Mouse (Mus musculus) CH12.LX (cell line): ENCODE results near the gene Zmym2. TPM values are rescaled to one million over a fixed set of nuclear protein-coding genes. Genes with fewer than 3 reads are reported as not detected.

Experiments used
- DNase-seq: peaks from one replicate; pipeline ENCODE4 v3.0.0-alpha.2; 2013; ENCODE audit errors: extremely low read depth
- H3K27ac ChIP-seq: 2 replicates; pipeline ENCODE4 v1.5.1; 2012; ENCODE audit warnings: low read depth, mild to moderate bottlenecking, control low read depth, moderate library complexity; ENCODE audit not compliant: insufficient read depth
- H3K27me3 ChIP-seq: replicated peaks from 2 replicates; pipeline ENCODE3; 2012; ENCODE audit warnings: inconsistent platforms
- H3K36me3 ChIP-seq, 2 experiments: replicated peaks in 1 of 2; 2 replicates each; pipeline versions ENCODE3 to v1.6.1; 2012; ENCODE audit warnings: inconsistent platforms in 1 of 2, low read length in 1 of 2, mild to moderate bottlenecking in 1 of 2, mixed read lengths in 1 of 2, moderate library complexity in 1 of 2; ENCODE audit not compliant: control insufficient read depth in 1 of 2, insufficient read depth in 1 of 2
- H3K4me1 ChIP-seq, 2 experiments: 2 replicates each; pipeline ENCODE4 v1.6.1; 2012; ENCODE audit warnings: inconsistent platforms in 1 of 2, moderate library complexity in 1 of 2; ENCODE audit not compliant: insufficient read depth in 2 of 2, control insufficient read depth in 1 of 2
- H3K4me2 ChIP-seq: 2 replicates; pipeline ENCODE4 v1.6.1; 2012; ENCODE audit warnings: low read depth, mild to moderate bottlenecking, control low read depth; ENCODE audit not compliant: poor library complexity, insufficient read depth, severe bottlenecking
- H3K4me3 ChIP-seq, 3 experiments: fragments of 150-350 bp in 1 of 3; sonication (generic) in 1 of 3; replicated peaks in 1 of 3; 2 replicates each; pipeline versions ENCODE3 to v1.5.1; 2011 to 2012; ENCODE audit warnings: low read depth in 2 of 3, low read length in 2 of 3, mild to moderate bottlenecking in 2 of 3, moderate library complexity in 2 of 3, control low read depth in 1 of 3, improper control_type of control experiment in 1 of 3, inconsistent platforms in 1 of 3, mixed read lengths in 1 of 3; ENCODE audit not compliant: poor library complexity in 1 of 3
- H3K79me2 ChIP-seq: replicated peaks from 2 replicates; pipeline ENCODE4 v1.6.1; 2012; ENCODE audit warnings: mild to moderate bottlenecking, moderate library complexity; ENCODE audit not compliant: control insufficient read depth, poor library complexity, insufficient read depth, severe bottlenecking; ENCODE audit errors: extremely low read depth
- H3K9ac ChIP-seq: 2 replicates; pipeline ENCODE4 v1.6.1; 2012; ENCODE audit warnings: low read depth, mild to moderate bottlenecking, control low read depth, moderate library complexity; ENCODE audit not compliant: insufficient read depth
- H3K9me3 ChIP-seq: replicated peaks from 2 replicates; pipeline ENCODE3; 2012; ENCODE audit warnings: low read length, inconsistent platforms, mixed read lengths
- CHD2 ChIP-seq: IDR thresholded peaks from 2 replicates; pipeline ENCODE4 v1.6.1; 2011; ENCODE audit warnings: low read length, improper control_type of control experiment
- CTCF ChIP-seq, 2 experiments: IDR thresholded peaks in 1 of 2; conservative IDR thresholded peaks in 1 of 2; 2 replicates each; pipeline ENCODE4 v1.5.1; 2011 to 2012; ENCODE audit warnings: low read depth in 2 of 2, low read length in 2 of 2, improper control_type of control experiment in 1 of 2, inconsistent platforms in 1 of 2, mild to moderate bottlenecking in 1 of 2, moderate library complexity in 1 of 2
- E2F4 ChIP-seq: IDR thresholded peaks from 2 replicates; pipeline ENCODE4 v1.6.1; 2011; ENCODE audit warnings: low read depth, low read length, improper control_type of control experiment; ENCODE audit not compliant: insufficient replicate concordance
- ELF1 ChIP-seq: IDR thresholded peaks from 2 replicates; pipeline ENCODE4 v1.6.1; 2014; ENCODE audit warnings: low read depth, mild to moderate bottlenecking, inconsistent platforms, low read length, improper control_type of control experiment
- EP300 ChIP-seq: IDR thresholded peaks from 2 replicates; pipeline ENCODE4 v1.6.1; 2011; ENCODE audit warnings: low read length, improper control_type of control experiment
- GABPA ChIP-seq: IDR thresholded peaks from 2 replicates; pipeline ENCODE4 v1.6.1; 2012; ENCODE audit warnings: low read depth, low read length, improper control_type of control experiment, inconsistent platforms; ENCODE audit not compliant: insufficient replicate concordance
- HCFC1 ChIP-seq: IDR thresholded peaks from 2 replicates; pipeline ENCODE4 v1.6.1; 2012; ENCODE audit warnings: low read depth, mild to moderate bottlenecking, inconsistent platforms, low read length, improper control_type of control experiment
- IRF4 ChIP-seq: IDR thresholded peaks from 2 replicates; pipeline ENCODE4 v1.6.1; 2014; ENCODE audit warnings: low read depth, mild to moderate bottlenecking, inconsistent platforms, low read length, improper control_type of control experiment
- JUN ChIP-seq: IDR thresholded peaks from 2 replicates; pipeline ENCODE4 v1.6.1; 2011; ENCODE audit warnings: low read depth, mild to moderate bottlenecking, low read length, improper control_type of control experiment, moderate library complexity; ENCODE audit not compliant: insufficient read depth
- MAFK ChIP-seq: IDR thresholded peaks from 2 replicates; pipeline ENCODE4 v1.6.1; 2011; ENCODE audit warnings: low read length, improper control_type of control experiment; ENCODE audit not compliant: insufficient replicate concordance
- MAX ChIP-seq: IDR thresholded peaks from 2 replicates; pipeline ENCODE4 v1.6.1; 2011; ENCODE audit warnings: low read length, improper control_type of control experiment
- MAZ ChIP-seq: IDR thresholded peaks from 2 replicates; pipeline ENCODE4 v1.6.1; 2012; ENCODE audit warnings: low read depth, mild to moderate bottlenecking, inconsistent platforms, low read length, improper control_type of control experiment, moderate library complexity
- MEF2A ChIP-seq: IDR thresholded peaks from 2 replicates; pipeline ENCODE4 v1.6.1; 2014; ENCODE audit warnings: low read depth, mild to moderate bottlenecking, inconsistent platforms, low read length, improper control_type of control experiment, borderline replicate concordance
- MXI1 ChIP-seq: IDR thresholded peaks from 2 replicates; pipeline ENCODE4 v1.6.1; 2011; ENCODE audit warnings: mild to moderate bottlenecking, low read depth, low read length, improper control_type of control experiment
- MYC ChIP-seq: IDR thresholded peaks from 2 replicates; pipeline ENCODE4 v1.6.1; 2011; ENCODE audit warnings: low read depth, mild to moderate bottlenecking, improper control_type of control experiment, low read length
- POLR2A ChIP-seq: IDR thresholded peaks from 2 replicates; pipeline ENCODE4 v1.6.1; 2011; ENCODE audit warnings: low read depth, mild to moderate bottlenecking, improper control_type of control experiment, low read length
- POLR2AphosphoS2 ChIP-seq: IDR thresholded peaks from 2 replicates; pipeline ENCODE4 v1.6.1; 2011; ENCODE audit warnings: low read depth, low read length, improper control_type of control experiment
- RCOR1 ChIP-seq: conservative IDR thresholded peaks from 2 replicates; pipeline ENCODE4 v1.6.1; 2012; ENCODE audit warnings: low read depth, mild to moderate bottlenecking, inconsistent platforms, low read length, improper control_type of control experiment
- TBP ChIP-seq: conservative IDR thresholded peaks from 2 replicates; pipeline ENCODE4 v1.6.1; 2011; ENCODE audit warnings: low read depth, low read length, improper control_type of control experiment
- USF1 ChIP-seq: IDR thresholded peaks from 2 replicates; pipeline ENCODE4 v1.6.1; 2014; ENCODE audit warnings: low read depth, mild to moderate bottlenecking, inconsistent platforms, low read length, improper control_type of control experiment
- USF2 ChIP-seq: conservative IDR thresholded peaks from 2 replicates; pipeline ENCODE4 v1.6.1; 2011; ENCODE audit warnings: low read depth, low read length, improper control_type of control experiment
- ZC3H11A ChIP-seq: IDR thresholded peaks from 2 replicates; pipeline ENCODE4 v1.6.1; 2012; ENCODE audit warnings: low read depth, mild to moderate bottlenecking, inconsistent platforms, low read length, improper control_type of control experiment
- ZKSCAN1 ChIP-seq: IDR thresholded peaks from 2 replicates; pipeline ENCODE4 v1.6.1; 2012; ENCODE audit warnings: low read depth, inconsistent platforms, low read length, improper control_type of control experiment, borderline replicate concordance
- ZMIZ1 ChIP-seq: IDR thresholded peaks from 2 replicates; pipeline ENCODE4 v1.6.1; 2012; ENCODE audit warnings: low read depth, mild to moderate bottlenecking, inconsistent platforms, low read length, improper control_type of control experiment
- ZNF384 ChIP-seq: IDR thresholded peaks from 2 replicates; pipeline ENCODE4 v1.6.1; 2012; ENCODE audit warnings: low read depth, low read length, improper control_type of control experiment, inconsistent platforms
- dilution Hi-C: fragments of 300-500 bp; cut with MboI; formaldehyde crosslinking; loops from 2 replicates; pipeline ENCODE4 v1.14.3; 2020; ENCODE audit warnings: low sequenced_read_pairs; ENCODE audit not compliant: extremely low pct_unique_long_range_greater_than_20kb, extremely low pct_ligation_motif_present
- in situ Hi-C: fragments of 300-500 bp; cut with MboI; formaldehyde crosslinking; loops from 3 replicates; pipeline ENCODE4 v1.14.3; 2019; ENCODE audit warnings: low sequenced_read_pairs, low pct_ligation_motif_present, low pct_unique_long_range_greater_than_20kb, mixed read lengths
- polyA plus RNA-seq: library from polyadenylated mRNA; unstranded; fragments of >175 nt; gene quantifications from 2 replicates; pipeline ENCODE4 v1.2.1, GENCODE M21; 2012; ENCODE audit warnings: low read depth; ENCODE audit not compliant: insufficient read length
- total RNA-seq, 2 experiments: library from RNA; depleted of rRNA; stranded (reverse); fragments of 300-350 nt in 1 of 2; fragments of >200 nt in 1 of 2; gene quantifications; 2 replicates each; pipeline ENCODE4 v1.2.3; 2012 to 2014

Gene Zmym2
- total and polyA plus RNA-seq, 3 experiments: 15.1 to 40.5 (median 21.1) TPM

- no peak overlapping the region for H3K4me2 ChIP-seq
- H3K27me3 ChIP-seq: no peaks in the 10 kb centered on the region
- DNase-seq: no peak
- no peak overlapping the region for H3K27ac ChIP-seq
- H3K9me3 ChIP-seq: no peaks in the 10 kb centered on the region
- in situ Hi-C loops: loop anchor here (10.0 kb wide), 1 partner anchor 95 kb away; no protein-coding TSS in a partner anchor
- peaks cover 0 to 2% of the 10 kb centered on the region in 2 experiments for H3K36me3 ChIP-seq
- TF ChIP-seq ZMIZ1 (no peak), IRF4 (no peak), MXI1 (no peak), MYC (no peak), MAX (no peak), HCFC1 (no peak), MAFK (no peak), USF2 (no peak), TBP (no peak), USF1 (no peak), EP300 (no peak)
- dilution Hi-C loops: no loop called here
- peaks cover 0 to 2% of the 10 kb centered on the region in 2 experiments; a peak in 1 of 4 replicates for H3K4me1 ChIP-seq
- no peak overlapping the region for H3K4me3 ChIP-seq
- H3K79me2 ChIP-seq: no peaks in the 10 kb centered on the region
- no peak overlapping the region for H3K9ac ChIP-seq
Observed at GRCm38 (mm10) chr14:56969653-56970052, 83.2 kb downstream of the Zmym2 start.

GRCm38 (mm10) chr14:56970160-56970559 lies 83.7 kb downstream of the Zmym2 start:
- H3K4me3 ChIP-seq: no peak overlapping the region
- in situ Hi-C loops (loop anchor here (10.0 kb wide), 1 partner anchor 95 kb away; no protein-coding TSS in a partner anchor), dilution Hi-C loops (no loop called here)
- peaks cover 0 to 4% of the 10 kb centered on the region in 2 experiments; a peak in 1 of 4 replicates for H3K4me1 ChIP-seq
- no peak overlapping the region for H3K27ac ChIP-seq
- H3K4me2 ChIP-seq: no peak overlapping the region
- peaks cover 0 to 2% of the 10 kb centered on the region in 2 experiments for H3K36me3 ChIP-seq
- H3K79me2 ChIP-seq: no peaks in the 10 kb centered on the region
- no peaks in the 10 kb centered on the region for H3K9me3 ChIP-seq
- no peaks in the 10 kb centered on the region for H3K27me3 ChIP-seq
- no peak overlapping the region for H3K9ac ChIP-seq
- TF ChIP-seq CHD2 (no peak), ZC3H11A (no peak)
- DNase-seq: no peak

- DNase-seq: no peak
- Histone ChIP-seq H3K9me3 (no peaks in the 10 kb centered on the region), H3K79me2 (no peaks in the 10 kb centered on the region), H3K36me3 (no peaks in the 10 kb centered on the region), H3K4me1 (peaks cover 0 to 4% of the 10 kb centered on the region in 2 experiments; a peak in 1 of 4 replicates), H3K4me3 (no peak overlapping the region), H3K27ac (no peak overlapping the region), H3K4me2 (no peak overlapping the region), H3K27me3 (no peaks in the 10 kb centered on the region), H3K9ac (no peak overlapping the region)
- dilution Hi-C loops (no loop called here), in situ Hi-C loops (loop anchor here (10.0 kb wide), 1 partner anchor 87 kb away; no protein-coding TSS in a partner anchor)
- TF ChIP-seq JUN (no peak), HCFC1 (no peak), MAZ (no peak), ZC3H11A (no peak), POLR2AphosphoS2 (no peak), IRF4 (no peak), MAFK (no peak), ZKSCAN1 (no peak), MEF2A (no peak), RCOR1 (no peak), EP300 (no peak), GABPA (no peak), ELF1 (no peak), MXI1 (no peak), POLR2A (no peak), ZNF384 (no peak), E2F4 (no peak), CHD2 (no peak), CTCF (conservative IDR thresholded peaks at IDR 0.05 in 1 of 2, IDR thresholded peaks at IDR 0.05 in 1 of 2; ENCODE audit: low read depth in 2 of 2, low read length in 2 of 2) (no peak)
Observed at GRCm38 (mm10) chr14:56978045-56978655, 91.7 kb downstream of the Zmym2 start.
